Mouse (Mus musculus) spleen, adult 12 weeks (tissue): Measurements from ENCODE around the gene Tmem104.

Experiments
- DNase-seq: peaks from one replicate; pipeline ENCODE4 v3.0.0; 2022; ENCODE audit warnings: low spot score

Gene Tmem104

DNA sequence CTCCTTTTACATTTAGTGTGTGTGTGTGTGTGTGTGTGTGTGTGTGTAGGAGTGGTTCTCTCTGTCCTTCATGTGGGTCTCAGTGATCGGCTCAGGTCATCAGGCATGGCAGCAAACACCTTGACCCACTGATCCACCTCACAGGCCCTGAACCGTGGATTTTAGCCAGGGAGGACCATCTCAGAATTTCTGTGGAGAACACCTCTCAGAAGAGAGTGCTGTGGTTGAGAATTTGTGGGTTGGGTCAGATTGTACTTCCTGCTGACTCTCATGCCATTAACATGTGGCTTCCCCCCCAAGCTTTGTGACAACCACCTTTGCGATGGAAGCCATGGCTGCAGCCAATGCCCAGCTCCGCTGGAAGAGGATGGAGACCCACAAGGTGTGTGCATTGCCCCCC lies 13.2 kb downstream of the Tmem104 start:
- DNase-seq = no peak

DNA sequence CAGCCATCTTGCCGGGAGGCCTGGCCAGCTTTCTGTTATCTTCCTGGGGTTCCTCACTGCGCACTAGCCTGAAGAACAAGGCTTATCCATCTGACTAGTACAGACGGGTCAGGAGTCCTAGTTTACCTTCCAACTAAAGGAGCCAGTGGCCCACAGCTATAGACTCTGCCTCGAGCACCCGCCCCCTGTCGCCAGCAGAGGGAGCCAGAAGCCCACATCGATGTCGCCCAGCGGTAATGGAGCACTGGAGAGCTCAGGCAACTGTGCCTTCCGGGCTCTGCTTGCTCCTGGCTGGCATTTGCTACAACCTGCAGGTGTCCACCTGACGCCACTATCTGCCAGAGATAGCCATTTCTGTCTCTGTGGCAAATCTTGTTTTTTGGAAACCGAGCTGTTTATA lies 15.0 kb downstream of the Tmem104 start:
- peak; percentile 46 for DNase-seq

DNA sequence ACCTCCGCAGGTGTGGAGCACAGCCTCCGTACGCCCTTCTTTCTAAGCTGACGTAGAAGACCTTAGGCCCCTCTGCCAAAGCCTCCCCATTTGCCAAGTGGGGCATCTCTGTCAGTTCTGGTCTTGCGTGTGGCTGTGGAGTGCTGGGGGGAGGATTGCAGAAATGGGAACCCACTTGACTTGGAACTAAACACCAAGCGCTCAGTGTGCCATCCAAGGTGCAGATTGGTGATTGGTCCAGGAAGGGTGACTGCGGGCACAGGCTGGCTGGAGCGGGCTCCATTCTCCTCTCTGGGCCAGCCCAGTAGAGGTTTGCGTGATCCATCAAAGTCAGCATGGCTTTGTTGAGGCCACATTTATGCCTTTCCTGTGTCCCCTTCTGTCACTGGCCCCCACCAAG lies 15.5 kb downstream of the Tmem104 start:
- DNase-seq = no peak

DNA sequence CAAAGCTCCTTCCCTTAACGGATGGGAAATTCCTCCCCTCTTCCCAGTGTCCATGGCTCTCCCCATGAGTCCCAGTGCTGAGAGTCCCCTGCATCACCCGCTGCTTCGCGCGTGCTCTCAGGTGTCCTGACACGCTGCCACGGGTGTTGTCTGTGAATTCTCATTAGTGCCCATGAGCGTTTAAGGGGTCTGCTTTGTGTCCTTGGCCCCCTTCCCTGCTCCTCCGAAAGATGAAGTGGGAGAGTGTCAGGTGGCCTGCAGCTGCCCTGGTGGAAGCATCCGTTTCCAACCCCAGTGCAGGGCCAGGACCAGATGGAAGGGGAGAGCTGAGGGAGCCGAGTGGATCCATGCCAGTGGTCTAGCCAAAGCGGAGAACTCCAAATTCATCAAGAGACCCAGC lies 20.8 kb downstream of the Tmem104 start:
- DNase-seq = no peak

DNA sequence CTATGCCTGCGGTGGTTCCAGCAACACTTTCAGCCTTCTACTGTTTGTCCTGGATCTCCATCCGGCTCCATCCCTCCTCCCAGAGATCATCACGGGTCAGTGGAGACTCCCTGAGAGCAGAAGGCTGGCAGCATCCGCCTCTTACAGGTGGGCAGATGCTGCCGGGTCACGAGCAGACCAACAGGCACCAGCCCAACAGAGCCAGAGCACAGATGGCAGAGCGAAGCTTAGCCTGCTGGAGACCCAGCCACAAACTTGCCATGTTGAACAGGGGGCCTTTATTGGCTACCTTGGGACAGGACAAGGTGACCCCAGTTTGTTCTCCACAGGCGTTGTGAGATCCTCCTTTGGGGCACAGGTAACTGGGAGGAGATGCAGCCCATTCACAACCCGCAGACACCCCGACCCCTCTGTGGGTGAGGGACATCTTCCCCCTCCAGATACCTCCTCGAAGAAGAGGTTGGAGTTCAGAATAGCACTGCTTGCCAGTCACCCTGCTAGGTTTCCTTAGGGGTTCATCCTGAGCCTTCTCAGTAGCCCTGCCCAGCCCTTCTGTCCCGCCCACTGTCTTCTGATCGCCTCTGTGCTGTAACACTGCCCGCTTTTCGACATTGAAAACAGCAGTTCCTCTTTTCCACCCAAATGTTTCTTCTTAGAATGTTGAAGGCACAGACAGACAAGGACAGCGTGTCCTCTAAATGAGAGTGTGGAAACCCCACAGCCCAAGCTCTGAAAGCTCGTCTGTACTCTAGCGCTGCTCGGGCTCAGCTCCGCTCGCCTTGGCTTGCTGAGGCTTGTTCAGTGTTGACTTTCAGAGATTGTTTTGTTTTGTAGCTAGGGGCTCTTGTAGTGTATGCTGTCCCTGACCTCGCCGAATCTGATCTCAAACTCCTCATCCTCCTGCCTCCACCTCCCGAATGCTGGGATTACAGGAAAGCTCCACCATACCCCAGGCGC lies 21.8 kb downstream of the Tmem104 start:
- DNase-seq = no peak

DNA sequence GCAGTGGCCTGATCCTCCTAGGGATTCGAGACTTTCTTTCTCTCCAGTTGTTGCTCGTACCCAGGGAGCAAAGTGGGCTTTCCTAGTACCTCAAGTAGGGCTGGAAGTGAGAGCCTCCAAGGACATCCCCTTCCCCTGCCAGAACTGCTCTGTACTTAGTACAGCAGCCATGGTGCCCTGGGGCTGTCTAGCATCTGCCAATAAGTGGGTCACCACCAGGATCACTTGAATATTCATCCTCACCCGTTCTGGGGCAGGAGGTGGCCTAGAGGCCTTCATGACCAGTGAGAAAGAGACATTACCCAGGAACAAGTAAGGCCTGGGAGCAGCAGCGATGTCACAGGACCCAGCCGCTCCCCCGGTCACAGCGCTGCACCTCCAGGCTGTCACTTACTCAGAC lies 22.7 kb downstream of the Tmem104 start:
- DNase-seq = no peak

DNA sequence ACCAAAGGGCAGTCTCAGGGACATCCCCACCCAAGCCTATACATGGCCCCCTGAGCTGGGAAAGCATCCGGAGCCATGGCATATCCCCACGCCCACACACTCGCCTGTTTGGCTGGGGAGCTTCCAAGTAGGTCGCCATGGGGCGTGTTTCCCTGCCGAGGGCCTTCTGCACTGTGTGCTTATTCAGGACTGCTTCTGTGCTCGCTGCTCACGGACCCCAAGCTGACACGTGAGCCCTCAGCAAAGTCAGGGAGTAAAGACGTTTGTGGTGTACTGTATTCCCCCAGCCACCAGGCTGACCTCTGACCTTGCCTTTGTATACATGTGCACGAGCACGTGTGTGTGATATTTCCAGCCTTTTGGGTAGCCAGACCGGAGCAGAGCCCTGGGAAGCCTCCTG lies 24.8 kb downstream of the Tmem104 start:
- DNase-seq = no peak

DNA sequence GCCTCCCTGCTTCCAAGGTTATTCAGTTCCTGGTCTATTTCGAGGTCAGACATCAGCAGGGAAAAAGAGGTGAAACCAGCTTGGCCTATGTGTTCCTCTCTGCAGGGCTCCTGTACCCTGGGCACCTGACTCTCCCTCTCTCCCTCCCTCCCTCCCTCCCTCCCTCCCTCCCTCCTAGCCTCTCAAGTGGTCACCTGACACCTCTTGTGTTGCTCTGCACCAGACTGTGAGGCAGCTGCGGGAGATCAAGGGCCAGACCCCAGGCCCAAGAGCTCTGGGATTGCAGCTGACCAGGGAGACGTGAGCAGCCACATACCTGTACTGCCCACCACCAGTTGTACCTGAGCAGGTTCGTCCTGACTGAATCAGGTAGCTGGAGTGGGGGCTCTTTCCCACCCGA lies 27.8 kb downstream of the Tmem104 start:
- no peak for DNase-seq

DNA sequence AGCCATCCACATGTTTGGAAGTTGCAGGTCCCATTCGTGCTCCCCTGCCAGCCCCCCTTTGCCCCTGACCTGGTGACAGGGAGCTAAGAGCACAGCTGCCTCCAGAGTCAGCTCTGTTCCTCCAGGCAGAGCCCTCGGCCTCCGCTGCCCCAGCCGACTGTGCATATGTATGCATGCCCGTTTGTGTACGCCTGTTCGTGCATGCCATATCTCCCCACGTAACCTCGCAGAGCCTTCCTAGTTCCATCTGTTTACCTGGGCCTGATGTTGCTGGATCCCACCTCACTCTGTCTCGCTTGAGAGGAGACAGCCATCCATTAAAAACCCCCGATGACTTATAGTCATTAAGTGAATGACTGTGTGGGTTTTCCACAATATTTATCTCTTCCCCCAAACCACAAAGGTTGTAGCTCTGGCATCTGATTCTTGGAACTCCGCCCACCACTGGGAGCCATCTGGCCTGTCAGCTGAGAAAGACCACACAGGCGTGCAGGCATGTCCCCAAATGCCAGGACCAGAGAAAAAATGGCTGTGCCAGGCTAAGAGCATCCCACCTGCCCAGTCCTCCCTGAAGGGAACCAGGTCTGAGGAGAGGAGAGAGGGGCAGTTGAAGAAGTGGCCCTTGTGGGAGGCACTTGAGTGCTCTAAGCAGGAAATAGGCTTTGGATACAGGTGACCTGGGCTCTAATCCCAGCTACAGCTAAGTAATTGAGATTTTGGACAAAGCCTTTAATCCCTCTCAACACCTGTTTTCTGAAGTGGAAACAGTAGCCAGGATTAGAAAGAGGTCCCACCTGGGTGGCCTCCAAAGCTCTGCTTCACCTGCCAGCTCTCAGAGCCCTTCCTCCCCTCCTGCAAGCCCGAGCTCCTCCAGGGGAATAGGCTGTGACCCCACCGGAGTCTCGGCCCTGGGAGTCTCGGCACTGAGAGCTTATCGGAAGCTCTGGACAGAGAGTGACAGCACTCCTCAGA lies 30.4 kb downstream of the Tmem104 start:
- DNase-seq = no peak

DNA sequence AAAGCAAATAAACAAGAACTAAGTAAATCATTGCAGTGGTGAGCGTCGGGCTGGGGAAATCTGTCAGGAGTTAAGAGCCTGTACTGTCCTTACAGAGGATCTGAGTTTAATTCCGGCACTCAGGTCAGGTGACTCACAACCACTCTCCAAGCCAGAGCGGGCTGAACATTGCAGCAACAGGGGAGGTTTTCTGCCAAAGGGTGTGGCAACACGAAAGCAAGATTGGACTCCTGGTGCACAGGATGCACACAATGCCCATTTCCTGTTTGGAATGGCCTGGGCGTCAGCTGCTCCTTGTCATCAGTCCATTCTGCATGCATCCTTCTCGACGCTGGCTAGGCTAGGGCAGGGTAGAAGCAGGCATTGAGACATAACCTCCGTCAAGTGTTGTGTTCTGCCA lies 32.0 kb downstream of the Tmem104 start:
- DNase-seq = no peak

DNA sequence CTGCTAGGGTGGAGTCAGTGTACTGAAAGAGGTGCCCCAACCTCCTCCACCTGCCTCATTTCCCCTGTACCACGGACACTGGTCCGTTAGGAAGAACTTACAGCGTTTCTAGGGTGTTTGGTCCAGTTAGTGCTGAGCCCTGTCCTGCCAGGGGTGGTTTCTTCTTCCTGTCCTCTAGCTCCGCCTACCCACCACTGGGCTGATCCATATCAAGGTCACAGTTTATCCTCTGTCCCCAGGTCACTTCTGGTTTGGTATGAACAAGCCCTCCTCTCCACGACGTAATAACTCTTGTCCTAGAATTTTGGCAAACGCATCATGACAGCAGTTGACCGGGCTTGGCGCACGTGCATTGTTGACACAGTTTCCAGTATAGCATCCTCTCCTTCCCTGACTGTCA lies 32.4 kb downstream of the Tmem104 start:
- no peak for DNase-seq

DNA sequence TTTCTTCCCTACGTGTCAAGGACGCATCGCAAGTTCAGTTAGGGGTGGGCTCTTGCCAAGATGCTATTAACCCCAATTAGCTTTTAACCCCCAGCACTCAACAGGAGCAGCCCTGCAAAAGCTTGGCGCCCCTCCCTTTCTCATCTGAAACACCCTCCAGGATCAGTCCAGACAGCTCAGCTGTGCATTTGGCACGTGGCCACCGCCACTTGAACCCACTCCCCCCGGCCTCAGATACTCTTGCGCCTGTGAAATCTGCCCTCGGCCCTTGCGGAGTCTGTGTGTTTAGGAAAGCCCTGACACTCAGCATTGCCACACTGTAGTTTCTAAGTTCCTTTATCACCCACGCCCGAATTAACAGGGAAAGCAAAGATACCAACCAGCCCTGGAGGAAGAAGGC lies 34.8 kb downstream of the Tmem104 start:
- DNase-seq = no peak

DNA sequence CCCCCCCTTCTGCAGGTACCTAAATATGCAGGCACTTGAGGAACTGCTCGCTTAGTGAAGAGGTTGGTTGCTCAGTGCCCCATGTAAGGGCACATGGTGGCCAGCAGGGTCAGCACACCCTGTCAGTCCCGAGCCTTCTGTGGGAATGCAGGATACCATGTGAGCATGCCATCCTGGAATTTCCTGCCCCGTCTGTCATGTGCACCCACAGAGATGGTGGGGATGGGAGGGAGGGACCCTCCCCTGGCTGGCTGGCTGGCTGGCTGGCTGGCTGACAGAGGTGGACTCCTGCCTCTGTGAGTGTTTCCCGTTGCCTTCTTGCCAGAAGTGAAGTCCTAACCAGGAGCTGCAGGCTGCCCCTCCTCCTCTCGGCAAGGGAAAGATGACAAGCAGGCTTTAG lies 35.3 kb downstream of the Tmem104 start:
- no peak for DNase-seq

DNA sequence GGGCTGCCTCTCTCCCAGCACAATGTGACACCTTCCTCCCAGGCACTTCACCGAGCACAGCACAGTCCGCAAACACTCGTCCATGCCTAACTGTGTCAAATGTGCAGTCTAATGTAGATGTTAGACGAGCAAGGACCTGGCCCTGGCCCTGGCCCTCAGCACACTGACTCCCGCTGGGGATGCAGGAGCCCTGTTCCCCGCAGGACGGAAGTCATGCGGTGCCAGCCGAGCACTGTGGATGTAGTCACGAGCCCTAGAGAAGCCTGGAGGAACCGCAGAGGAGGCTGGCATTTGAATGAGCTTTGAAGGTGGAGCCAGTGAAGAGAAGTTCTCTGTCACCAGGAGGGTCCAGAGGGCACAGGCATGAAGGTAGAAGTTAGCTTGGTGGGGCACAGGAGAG lies 36.2 kb downstream of the Tmem104 start:
- no peak for DNase-seq

DNA sequence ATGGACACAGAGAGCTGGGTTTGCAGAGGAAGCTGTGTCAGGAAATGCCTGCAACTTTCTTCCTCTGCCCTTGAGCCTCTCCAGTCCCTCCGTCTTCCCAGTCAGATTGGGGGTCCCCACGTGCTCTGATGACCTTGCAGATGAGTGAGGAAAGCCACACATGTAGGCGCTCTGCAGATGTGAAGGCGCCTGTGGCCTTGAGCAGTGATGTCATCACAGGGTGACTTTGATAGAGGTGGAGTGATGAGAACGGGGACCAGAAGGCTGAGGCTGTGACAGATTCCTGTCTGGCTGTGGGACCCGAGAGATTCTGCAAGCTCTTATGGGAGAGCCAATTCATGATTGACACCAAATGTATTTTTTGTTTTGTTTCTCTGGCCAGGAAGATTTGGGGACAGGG lies 36.6 kb downstream of the Tmem104 start:
- DNase-seq = no peak

DNA sequence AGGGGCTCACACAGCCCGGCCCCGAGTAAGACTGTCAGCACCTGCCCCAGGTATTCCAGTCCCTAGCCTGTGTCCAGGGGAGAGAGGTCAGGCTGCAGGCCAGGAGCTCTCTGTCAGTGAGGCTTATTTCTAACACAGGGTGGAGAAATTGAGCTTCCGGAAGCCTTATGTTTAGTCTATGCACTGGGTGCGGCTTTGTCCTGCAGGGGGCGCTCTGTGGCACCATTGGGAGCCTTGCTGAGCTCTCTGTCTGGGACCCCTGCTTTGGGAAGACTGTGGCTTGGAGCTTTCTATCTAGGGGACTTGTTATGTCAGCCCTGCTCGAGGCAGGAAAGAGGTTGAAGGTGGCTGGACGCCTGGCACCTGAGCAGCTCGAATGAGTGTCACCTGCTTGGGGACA lies 37.6 kb downstream of the Tmem104 start:
- DNase-seq = no peak

DNA sequence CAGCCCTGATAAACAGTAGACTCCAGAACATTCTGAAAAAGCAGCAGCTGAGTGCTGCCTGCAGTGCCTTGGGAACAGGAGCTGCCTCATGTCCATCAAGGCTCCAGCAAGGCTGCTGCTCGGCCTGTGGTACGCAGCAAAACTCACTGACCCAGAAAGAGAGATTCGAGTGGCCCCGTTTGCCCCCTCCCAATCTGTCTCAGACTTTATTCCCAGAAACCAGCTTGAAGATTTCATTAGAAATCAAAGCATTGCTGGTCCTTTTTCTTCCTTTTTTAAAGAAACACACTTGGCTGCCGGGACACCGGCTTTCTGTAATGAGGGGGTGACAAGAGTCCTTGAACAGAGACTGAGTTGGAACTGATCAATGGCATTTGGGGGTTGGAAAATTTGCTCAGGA lies 38.0 kb downstream of the Tmem104 start:
- no peak for DNase-seq

DNA sequence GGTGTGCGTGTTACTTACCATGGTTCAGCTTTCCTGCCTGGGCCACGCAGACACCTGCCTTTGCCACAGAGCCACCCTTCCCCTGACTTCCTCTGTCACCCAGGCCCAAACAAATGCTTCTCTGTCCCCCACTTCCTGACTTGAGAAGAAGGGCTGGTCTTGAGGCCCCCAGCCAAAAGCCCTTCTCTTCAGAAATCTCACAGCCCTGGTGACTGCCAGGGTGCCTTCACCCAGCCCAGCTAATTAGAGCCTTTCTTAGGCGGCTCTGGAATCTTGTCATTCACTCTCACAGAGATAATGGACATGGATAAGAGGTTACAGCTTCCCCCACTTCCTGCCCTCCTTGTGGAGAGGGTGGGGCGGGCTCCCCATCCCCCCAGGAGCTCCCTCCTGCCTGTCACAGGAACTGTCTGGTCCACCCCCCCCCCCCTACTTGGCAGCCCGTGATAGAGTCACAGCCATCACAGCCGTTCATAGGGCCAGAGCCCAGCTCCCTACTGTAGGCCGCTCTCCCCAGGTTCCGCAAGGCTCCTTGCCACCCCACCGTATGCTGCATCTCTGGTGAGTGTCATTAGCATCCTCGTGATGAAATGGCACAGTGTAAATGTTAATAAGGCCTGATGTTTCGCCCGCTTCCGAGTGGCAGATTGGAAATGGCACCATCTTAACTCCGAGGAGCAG lies 39.7 kb downstream of the Tmem104 start:
- DNase-seq = no peak

DNA sequence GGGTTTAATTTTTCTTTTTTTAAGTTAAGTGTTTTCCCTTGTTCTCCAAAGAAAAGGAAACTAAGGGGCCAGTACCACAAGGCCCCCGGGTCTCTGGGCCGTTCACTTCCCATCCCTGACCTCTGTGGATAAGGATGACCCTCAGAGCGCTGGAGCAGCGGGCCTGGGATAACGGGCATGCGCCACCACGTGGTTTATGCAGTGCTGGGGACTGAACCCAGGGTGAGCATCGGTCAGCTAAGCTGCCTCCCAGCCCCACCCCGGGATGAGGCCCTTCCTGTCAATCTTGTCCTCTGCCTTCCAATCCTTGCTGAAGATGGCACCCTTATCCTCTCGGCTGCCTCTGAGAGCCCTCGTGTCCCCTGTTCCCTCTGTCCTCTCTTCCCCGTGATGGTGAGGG lies 40.4 kb downstream of the Tmem104 start:
- no peak for DNase-seq

DNA sequence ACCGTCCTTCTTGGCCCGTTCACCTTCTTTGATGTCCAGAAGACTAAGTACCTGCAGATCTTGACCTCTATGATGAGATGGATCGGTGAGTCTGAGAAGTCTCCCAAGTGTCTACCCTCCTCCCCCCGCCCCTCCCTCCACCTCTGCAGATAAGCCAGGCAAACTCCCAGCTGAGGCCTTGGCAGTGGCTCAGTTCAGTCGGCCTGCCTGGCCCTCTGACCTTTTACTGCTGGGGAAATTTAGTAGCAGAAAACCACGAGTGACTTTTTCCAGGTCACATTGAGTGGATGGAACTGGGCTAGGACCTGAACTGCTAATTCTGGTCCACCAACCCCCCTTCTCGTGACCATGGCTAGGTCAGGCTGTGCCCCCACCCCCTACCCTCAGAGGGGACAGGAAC lies 41.1 kb downstream of the Tmem104 start:
- no peak for DNase-seq

DNA sequence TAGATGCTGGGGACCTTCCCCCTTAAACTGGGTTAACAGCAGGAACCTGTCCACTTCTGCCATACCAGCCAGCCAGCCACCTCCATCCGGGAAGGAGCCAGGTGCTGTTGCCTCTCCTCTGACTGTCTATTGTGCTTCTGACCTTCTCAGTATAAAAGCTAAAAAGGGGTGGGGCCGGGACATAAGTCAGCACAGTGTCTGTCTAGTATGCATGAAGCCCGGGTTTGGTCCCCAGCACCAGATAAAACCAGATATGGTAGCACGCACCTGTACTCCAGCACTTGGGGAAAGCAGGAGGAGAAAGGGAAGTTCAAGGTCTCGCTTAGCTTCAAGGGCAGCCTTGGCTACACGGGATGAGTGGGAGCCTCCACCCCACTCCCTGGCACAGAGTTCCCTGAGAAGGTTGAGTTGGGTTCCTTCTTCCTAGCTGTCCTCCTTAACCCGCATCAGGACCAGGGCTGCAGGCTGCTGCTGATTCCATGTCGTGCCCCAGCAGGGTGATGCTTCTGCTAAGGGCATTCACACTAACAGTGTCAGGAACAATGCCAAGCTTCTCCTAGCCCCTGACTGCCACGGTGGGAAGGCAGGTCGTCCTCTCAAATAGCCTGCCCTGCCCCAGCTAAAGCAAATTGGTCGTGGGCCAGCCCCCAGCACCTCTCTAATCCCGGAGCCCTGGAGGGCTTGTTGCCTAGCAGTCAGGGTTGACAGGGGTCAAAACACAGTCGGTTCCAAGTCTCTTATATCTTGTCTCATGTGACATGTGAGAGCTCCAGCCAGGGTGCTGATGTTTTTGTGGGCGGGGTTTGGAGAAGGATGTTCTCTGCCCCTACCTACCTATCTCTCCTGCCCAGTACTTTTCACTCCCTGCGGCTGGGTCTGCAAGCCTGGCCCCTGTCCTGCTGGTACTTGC lies 42.0 kb downstream of the Tmem104 start:
- no peak for DNase-seq
